Mouse (Mus musculus) limb, embryonic 12.5 days (tissue): Measurements from ENCODE around the gene Mup5. TPM values are rescaled to one million over a fixed set of nuclear protein-coding genes. Genes with fewer than 3 reads are reported as not detected.
"Not testable (repeated sequence)": the region's sequence is repeated elsewhere in the genome, so short reads cannot be mapped to it uniquely, and the experiment has no call there.

Experiments used
- ATAC-seq: fragments of 200-750 bp; cut with Nextera tagmentation; 2 replicates; pipeline ENCODE4 v1.8.0; 2017; ENCODE audit warnings: low read depth, moderate TSS enrichment; ENCODE audit not compliant: insufficient number of reproducible peaks, insufficient read depth, low FRiP score, low TSS enrichment
- H3K27ac ChIP-seq: fragments of 300-500 bp; sonication (generic); 2 replicates; pipeline ENCODE4 v1.5.1; 2016; ENCODE audit warnings: mild to moderate bottlenecking, moderate library complexity
- H3K27me3 ChIP-seq: fragments of 300-500 bp; sonication (generic); 2 replicates; pipeline ENCODE4 v1.6.1; 2016; ENCODE audit warnings: mild to moderate bottlenecking, moderate library complexity
- H3K36me3 ChIP-seq: fragments of 300-500 bp; sonication (generic); 2 replicates; pipeline ENCODE4 v1.6.1; 2016; ENCODE audit warnings: mild to moderate bottlenecking, moderate library complexity
- H3K4me1 ChIP-seq: fragments of 300-500 bp; sonication (generic); replicated peaks from 2 replicates; pipeline ENCODE4 v1.6.1; 2016
- H3K4me2 ChIP-seq: fragments of 300-500 bp; sonication (generic); 2 replicates; pipeline ENCODE4 v1.6.1; 2016; ENCODE audit warnings: mild to moderate bottlenecking, moderate library complexity
- H3K4me3 ChIP-seq: fragments of 300-500 bp; sonication (generic); replicated peaks from 2 replicates; pipeline ENCODE4 v1.5.1; 2016; ENCODE audit warnings: mild to moderate bottlenecking
- H3K9ac ChIP-seq: fragments of 300-500 bp; sonication (generic); replicated peaks from 2 replicates; pipeline ENCODE4 v1.6.1; 2016; ENCODE audit warnings: mild to moderate bottlenecking, moderate library complexity
- H3K9me3 ChIP-seq: fragments of 300-500 bp; sonication (generic); 2 replicates; pipeline ENCODE4 v1.6.1; 2016; ENCODE audit warnings: mild to moderate bottlenecking, moderate library complexity
- WGBS: fragments of 180-500 bp; shearing (Covaris S2); methylation state at CpG from one replicate; pipeline ENCODE4 v1.1.7; 2016; 5-methylcytosine and 5-hydroxymethylcytosine counted together
- polyA plus RNA-seq: library from polyadenylated mRNA; unstranded; fragments of >200 nt; fragmentation: Nextera tagmentation; extraction: Ambion mirVana; gene quantifications from 2 replicates; pipeline ENCODE4 v1.2.1, GENCODE M21; 2016

Mup5 gene
- not detected in 2 replicates for polyA plus RNA-seq

DNA sequence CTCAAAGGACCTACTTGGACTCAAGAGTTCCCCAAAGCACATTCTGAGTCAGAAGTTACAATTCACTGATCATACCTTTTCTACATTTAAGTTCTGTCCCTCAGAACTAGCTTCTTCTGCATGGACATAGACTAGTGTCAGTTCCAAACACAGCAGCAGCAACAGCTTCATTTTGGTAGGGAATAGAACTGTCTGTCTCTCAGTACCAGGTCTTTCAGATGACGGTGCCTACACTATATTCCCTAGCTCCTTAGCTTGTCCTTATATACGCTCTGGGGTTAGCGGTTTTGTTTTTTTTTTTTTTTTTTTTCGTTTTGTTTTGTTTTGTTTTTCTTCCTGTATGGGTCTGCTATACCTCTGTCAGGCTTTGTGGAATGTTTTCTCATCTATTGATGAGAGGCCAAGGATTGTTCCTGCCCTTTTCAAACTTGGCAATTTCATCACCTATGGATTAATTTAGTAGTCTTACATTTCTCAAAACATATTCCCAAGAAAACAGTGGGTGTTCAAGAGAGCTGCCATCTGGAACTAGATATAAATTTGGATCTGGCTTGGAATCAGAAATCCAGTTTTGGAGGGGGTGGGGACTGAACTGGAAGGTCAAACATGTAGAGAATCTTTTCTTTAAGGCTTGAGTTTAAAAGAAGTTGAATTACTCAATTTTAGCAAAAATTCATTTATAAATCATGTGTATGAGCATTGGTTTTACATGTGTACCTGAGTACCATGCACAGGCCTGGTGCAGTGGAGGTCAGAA lies at the start of gene Mup5:
Gene Mup5, minus strand, starts transcription at position 282 of the 757 bp plus-strand sequence.
- no peak for ATAC-seq
- H3K4me3 ChIP-seq = no peak within 1 kb of the TSS
- H3K36me3 ChIP-seq = no peaks in the 10 kb centered on the region
- H3K27me3 ChIP-seq = no peaks in the 10 kb centered on the region
- no peak within 1 kb of the TSS for H3K4me2 ChIP-seq
- peaks cover 8% of the 10 kb centered on the region; the same call in 1 of the 2 replicates for H3K9me3 ChIP-seq
- 74% methylated on average over 4 of the region's 4 CpGs for WGBS
- no peaks in the 10 kb centered on the region for H3K4me1 ChIP-seq
- H3K9ac ChIP-seq = no peak within 1 kb of the TSS
- H3K27ac ChIP-seq = no peak within 1 kb of the TSS

GRCm38 (mm10) chr4:61858160-61858559 lies 23.1 kb upstream of the Mup5 start:
- Histone ChIP-seq H3K4me3 (no peak overlapping the region), H3K36me3 (no peaks in the 10 kb centered on the region), H3K27ac (no peak overlapping the region), H3K9ac (no peak overlapping the region), H3K27me3 (no peaks in the 10 kb centered on the region), H3K9me3 (peaks cover 8% of the 10 kb centered on the region; the same call in 1 of the 2 replicates), H3K4me2 (no peak overlapping the region), H3K4me1 (no peaks in the 10 kb centered on the region)
- no peak for ATAC-seq
- WGBS = 44% methylated on average over 4 of the region's 4 CpGs

DNA sequence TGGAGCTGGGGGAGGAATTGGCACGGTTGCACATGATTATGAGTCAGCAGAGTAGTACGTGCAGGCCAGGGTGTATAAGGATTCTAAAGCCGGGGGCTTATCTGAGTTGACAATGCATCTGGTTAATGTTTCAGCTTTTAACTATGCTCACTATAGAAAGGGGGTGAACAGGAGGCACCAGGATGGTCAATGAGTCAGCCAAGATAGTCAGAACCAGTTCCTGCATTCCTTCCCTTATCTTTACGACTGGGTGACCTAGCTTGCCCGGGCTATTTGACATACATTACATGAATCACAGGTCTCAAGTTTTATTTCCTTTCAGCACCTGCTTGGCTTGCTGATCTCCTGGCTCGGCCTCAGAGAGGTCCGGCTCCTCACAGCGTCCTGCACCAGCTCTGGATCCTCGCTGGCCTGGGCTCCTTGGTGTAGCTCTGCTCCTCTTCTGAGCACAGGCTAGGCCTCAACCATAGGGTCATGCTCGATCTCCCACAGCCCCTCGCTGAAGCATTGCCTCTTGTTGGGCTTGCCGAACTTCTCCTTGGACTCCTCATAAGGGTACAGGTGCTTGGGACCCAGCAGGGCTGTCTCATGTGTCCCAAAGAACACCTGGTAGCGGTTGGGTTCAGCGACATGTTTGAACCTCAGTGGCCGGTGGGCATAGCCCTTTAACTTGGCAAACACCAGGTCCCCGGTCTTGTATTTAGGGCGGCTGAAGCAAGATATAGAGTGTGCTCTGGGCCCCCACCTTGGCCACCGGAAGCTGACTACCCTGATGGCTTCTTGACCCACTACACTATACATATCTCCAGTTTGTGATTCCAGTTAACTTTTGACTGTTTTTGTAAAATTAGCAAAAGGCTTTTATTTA lies 21.0 kb upstream of the Mup5 start:
- H3K4me3 ChIP-seq = no peak overlapping the region

DNA sequence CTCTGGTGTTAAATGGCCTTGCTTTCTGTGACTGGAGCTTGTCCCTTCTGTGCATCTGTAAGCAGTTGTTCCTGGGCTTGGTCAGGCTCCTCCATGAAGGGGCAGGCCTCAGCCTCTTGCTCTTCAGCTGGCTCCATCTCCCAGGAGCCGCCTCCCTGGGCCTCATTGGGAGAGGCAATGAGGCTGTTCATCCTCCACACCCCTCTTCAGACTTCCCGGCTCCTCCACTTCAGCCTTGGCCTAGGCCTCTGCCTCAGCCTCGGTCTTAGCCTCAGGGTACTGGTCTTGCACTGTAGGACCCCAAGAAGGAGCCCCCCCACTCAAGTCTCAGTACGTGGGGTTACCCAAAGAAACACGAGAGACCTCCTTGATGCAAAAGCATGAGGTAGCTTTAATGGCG lies 20.3 kb upstream of the Mup5 start:
- peak; percentile 42; the same call in 1 of the 2 replicates for ATAC-seq
- H3K9ac ChIP-seq = no peak overlapping the region
- no peaks in the 10 kb centered on the region for H3K27me3 ChIP-seq
- no peaks in the 10 kb centered on the region for H3K4me1 ChIP-seq
- 85% methylated on average over 6 of the region's 6 CpGs for WGBS
- peaks cover 8% of the 10 kb centered on the region; the same call in 1 of the 2 replicates for H3K9me3 ChIP-seq
- no peaks in the 10 kb centered on the region for H3K36me3 ChIP-seq
- H3K27ac ChIP-seq = no peak overlapping the region
- no peak overlapping the region for H3K4me2 ChIP-seq
- H3K4me3 ChIP-seq = no peak overlapping the region

More for the DNA sequence above, 21.0 kb upstream of the Mup5 start:
- Histone ChIP-seq H3K27ac (no peak overlapping the region), H3K27me3 (no peaks in the 10 kb centered on the region), H3K9ac (no peak overlapping the region), H3K4me1 (no peaks in the 10 kb centered on the region), H3K4me2 (no peak overlapping the region), H3K36me3 (no peaks in the 10 kb centered on the region), H3K9me3 (peaks cover 8% of the 10 kb centered on the region; the same call in 1 of the 2 replicates)
- 83% methylated on average over 18 of the region's 18 CpGs for WGBS
- peak; percentile 76 for ATAC-seq

GRCm38 (mm10) chr4:61844758-61845455 lies 9.9 kb upstream of the Mup5 start:
- Histone ChIP-seq H3K9me3 (no peaks in the 10 kb centered on the region), H3K9ac (no peak overlapping the region), H3K36me3 (no peaks in the 10 kb centered on the region), H3K27me3 (no peaks in the 10 kb centered on the region), H3K4me2 (no peak overlapping the region), H3K4me1 (no peaks in the 10 kb centered on the region), H3K27ac (no peak overlapping the region), H3K4me3 (no peak overlapping the region)
- WGBS = 89% methylated on average over 5 of the region's 5 CpGs
- ATAC-seq = no peak

- Histone ChIP-seq H3K9ac (no peak overlapping the region), H3K4me1 (no peaks in the 10 kb centered on the region), H3K9me3 (peaks cover 10% of the 10 kb centered on the region), H3K27ac (no peak overlapping the region), H3K4me3 (no peak overlapping the region), H3K4me2 (no peak overlapping the region), H3K27me3 (no peaks in the 10 kb centered on the region), H3K36me3 (no peaks in the 10 kb centered on the region)
- no peak for ATAC-seq
- 77% methylated on average over 4 of the region's 4 CpGs for WGBS
Measured at GRCm38 (mm10) chr4:61829211-61829610, 5.8 kb downstream of the Mup5 start.

- WGBS = 90% methylated on average over 15 of the region's 15 CpGs
- ATAC-seq = no peak
- Histone ChIP-seq H3K4me3 (no peak overlapping the region), H3K4me2 (no peak overlapping the region), H3K36me3 (no peaks in the 10 kb centered on the region), H3K27me3 (no peaks in the 10 kb centered on the region), H3K9me3 (peaks cover 26% of the 10 kb centered on the region), H3K27ac (no peak overlapping the region), H3K9ac (no peak overlapping the region), H3K4me1 (no peaks in the 10 kb centered on the region)
Measured at GRCm38 (mm10) chr4:61823185-61823584, 11.8 kb downstream of the Mup5 start.

DNA sequence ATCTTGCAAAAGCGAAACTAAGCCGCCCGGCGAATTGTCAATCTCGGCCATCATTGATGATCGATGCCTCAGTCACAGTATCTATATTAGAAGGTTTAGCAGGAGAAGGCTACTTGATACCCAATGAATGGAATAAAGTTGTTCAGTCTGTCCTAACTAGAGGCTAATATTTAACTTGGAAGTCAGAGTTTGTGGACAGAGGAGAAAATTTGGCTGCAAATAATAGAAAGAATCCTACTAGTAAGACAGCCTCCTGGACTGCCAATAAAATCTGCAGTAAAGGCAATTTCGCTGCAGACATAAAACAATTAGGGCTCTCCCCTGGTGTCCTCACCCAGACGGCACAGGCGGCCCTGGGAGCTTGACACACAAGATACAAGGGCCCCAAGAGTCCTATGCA lies 12.5 kb downstream of the Mup5 start:
- H3K9me3 ChIP-seq = peaks cover 26% of the 10 kb centered on the region
- H3K27me3 ChIP-seq, H3K4me2 ChIP-seq, H3K9ac ChIP-seq, ATAC-seq, H3K4me1 ChIP-seq, H3K27ac ChIP-seq, H3K4me3 ChIP-seq, H3K36me3 ChIP-seq: not testable (repeated sequence)
- WGBS = 84% methylated on average over 9 of the region's 9 CpGs

DNA sequence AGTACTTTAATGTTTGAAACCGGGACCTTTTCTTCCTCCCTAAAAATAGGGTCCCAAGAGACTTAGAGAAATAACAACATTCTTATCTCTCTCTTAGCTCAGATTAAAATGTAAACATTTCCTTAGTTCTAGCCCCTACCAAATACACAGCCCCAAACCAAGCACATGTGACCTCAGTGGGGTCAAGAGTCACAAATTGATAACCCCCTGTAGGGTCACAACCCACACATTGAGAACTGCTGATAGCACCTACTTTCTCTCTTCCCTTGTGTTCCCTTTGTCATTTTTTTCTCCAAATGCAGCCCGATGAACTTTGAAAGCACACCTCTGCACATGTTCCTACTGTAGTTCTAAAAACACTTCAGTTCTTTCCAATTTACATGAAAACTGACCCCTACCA lies 19.4 kb downstream of the Mup5 start:
- Histone ChIP-seq H3K9ac (no peak overlapping the region), H3K4me3 (no peak overlapping the region), H3K27me3 (no peaks in the 10 kb centered on the region), H3K4me1 (no peaks in the 10 kb centered on the region), H3K36me3 (no peaks in the 10 kb centered on the region), H3K4me2 (no peak overlapping the region), H3K27ac (no peak overlapping the region), H3K9me3 (peaks cover 4% of the 10 kb centered on the region; the same call in 1 of the 2 replicates)
- ATAC-seq = no peak
- WGBS = 84% methylated on average over 2 of the region's 2 CpGs

- no peak for ATAC-seq
- Histone ChIP-seq H3K4me3 (no peak overlapping the region), H3K9me3 (peaks cover 7% of the 10 kb centered on the region; the same call in 1 of the 2 replicates), H3K9ac (no peak overlapping the region), H3K27ac (no peak overlapping the region), H3K4me2 (no peak overlapping the region), H3K36me3 (no peaks in the 10 kb centered on the region), H3K4me1 (no peaks in the 10 kb centered on the region), H3K27me3 (peaks cover 6% of the 10 kb centered on the region; the same call in 1 of the 2 replicates)
Measured at GRCm38 (mm10) chr4:61813435-61813834, 21.6 kb downstream of the Mup5 start.

DNA sequence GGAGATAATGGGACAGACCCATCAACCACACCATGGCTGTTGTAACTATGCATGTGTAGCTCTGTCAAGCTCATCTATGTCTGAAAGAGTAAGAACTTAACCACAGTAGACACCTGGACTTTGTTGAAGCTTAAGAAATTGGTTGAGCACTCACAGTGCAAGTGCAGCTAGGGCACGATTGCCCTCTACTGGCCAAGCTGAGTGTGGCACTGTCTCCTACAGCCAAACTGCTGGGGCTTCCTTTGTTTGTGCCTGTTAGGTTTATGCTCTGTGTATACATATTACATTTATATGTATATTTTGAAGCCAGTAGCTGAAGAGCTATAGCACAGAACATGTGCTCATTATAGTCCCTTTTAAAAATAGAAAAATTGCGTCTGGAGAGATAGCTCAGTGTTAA lies 23.8 kb downstream of the Mup5 start:
- WGBS = 20% methylated on average over 2 of the region's 2 CpGs
- not testable (repeated sequence) for H3K4me3 ChIP-seq, H3K27ac ChIP-seq, ATAC-seq, H3K9ac ChIP-seq, H3K4me1 ChIP-seq, H3K27me3 ChIP-seq, H3K4me2 ChIP-seq, H3K36me3 ChIP-seq
- peaks cover 19% of the 10 kb centered on the region; the same call in 1 of the 2 replicates for H3K9me3 ChIP-seq
